Mouse (Mus musculus): Measurements from ENCODE around the gene Nptx1.

DNA sequence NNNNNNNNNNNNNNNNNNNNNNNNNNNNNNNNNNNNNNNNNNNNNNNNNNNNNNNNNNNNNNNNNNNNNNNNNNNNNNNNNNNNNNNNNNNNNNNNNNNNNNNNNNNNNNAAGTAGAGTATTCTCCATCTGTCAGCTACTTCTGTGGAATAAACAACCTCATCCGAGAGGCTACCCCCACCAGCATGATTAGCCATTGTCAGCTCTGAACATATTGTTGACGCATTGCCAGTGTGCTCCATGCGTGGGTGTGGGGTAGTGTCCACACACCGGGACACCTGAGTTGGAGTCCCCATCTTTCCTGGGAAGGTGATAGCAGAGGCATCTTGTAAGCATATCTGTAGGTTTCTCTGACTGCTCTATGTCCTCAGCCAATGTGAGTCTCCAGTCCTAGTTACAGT, 39.0 kb upstream of the Nptx1 start:
- TF ChIP-seq CTCF (IDR thresholded peaks at IDR 0.05; ENCODE audit: low read depth, low read length) (no peak), GATA1 (IDR thresholded peaks at IDR 0.05; ENCODE audit: borderline replicate concordance, low read length) (no peak), TAL1 (conservative IDR thresholded peaks at IDR 0.05; ENCODE audit: low read depth, low read length) (no peak)
